Mouse (Mus musculus) brown adipose tissue, adult 24 weeks (tissue): ENCODE data around the gene St3gal5. TPM values are rescaled to one million over a fixed set of nuclear protein-coding genes. Genes with fewer than 3 reads are reported as not detected.

Experiments used
- H3K27ac ChIP-seq: fragments of 200-500 bp; replicated peaks from 2 replicates; pipeline ENCODE4 v1.5.1; 2012; ENCODE audit warnings: low read depth, mild to moderate bottlenecking, low read length
- H3K4me1 ChIP-seq: fragments of 200-500 bp; 2 replicates; pipeline ENCODE4 v1.6.1; 2012; ENCODE audit warnings: low read length, mixed read lengths; ENCODE audit not compliant: control insufficient read depth, insufficient read depth, insufficient read length
- H3K4me3 ChIP-seq: fragments of 200-500 bp; 2 replicates; pipeline ENCODE4 v1.5.1; 2012; ENCODE audit warnings: low read depth, mild to moderate bottlenecking, low read length, moderate library complexity; ENCODE audit not compliant: insufficient read depth
- polyA plus RNA-seq: library from polyadenylated mRNA; stranded (reverse); fragments of >200 nt; gene quantifications from 2 replicates; pipeline ENCODE4 v1.2.4, GENCODE M21; 2012; ENCODE audit not compliant: missing spikeins, insufficient read depth, insufficient read length

The St3gal5 gene
- polyA plus RNA-seq, 1 experiment: 69.6 TPM

DNA sequence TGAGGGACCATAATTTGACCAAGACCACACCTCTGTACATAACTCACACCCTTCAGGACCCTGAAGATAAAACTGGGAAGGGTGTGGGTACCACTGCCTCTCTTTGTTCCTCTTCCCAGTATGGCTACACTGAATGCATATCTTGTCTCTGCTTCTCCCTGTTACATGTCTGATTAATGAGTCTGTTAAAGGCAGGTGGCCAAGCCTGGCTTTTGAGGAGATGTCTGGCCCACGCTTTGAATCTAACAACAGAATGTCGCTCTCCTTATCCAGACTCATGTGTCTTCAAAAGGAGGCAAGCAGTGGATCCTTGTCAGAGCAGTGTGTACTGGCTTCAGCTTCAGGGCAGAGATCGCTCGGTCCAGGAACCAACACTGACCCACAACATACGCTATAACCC lies 87.2 kb downstream of the St3gal5 start:
- Histone ChIP-seq H3K27ac (no peak overlapping the region), H3K4me1 (peaks cover 3% of the 10 kb centered on the region), H3K4me3 (no peak overlapping the region)

DNA sequence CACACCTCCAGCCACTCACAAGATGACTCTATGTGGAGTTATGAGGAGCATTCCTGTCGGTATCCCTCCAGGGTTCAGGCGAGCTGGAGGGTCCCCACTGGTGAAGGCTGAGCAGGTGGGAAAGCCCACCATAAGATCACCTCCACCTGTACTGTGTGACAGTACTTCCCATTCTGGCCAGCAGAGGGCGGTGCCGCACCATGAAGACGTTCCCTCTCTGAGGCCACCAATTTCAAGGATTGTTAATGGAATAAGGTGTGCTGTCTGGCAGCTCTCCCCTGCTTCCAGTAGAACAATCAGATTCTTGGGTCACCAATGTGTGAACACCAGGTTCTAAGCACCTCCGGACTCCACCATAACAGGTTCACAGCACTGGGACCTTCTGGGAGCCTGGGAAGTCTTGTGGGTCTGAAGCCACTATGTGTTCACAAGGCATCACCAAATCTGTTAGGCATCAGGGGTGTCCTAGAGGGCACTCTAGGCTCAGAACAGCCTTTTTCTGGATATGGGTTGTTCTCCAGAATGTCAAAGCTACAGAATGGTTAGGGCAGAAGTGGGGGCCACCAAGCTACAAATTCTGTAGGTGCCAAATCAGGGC lies 88.6 kb downstream of the St3gal5 start:
- no peak overlapping the region for H3K27ac ChIP-seq
- no peak overlapping the region for H3K4me3 ChIP-seq
- H3K4me1 ChIP-seq: peaks cover 3% of the 10 kb centered on the region

DNA sequence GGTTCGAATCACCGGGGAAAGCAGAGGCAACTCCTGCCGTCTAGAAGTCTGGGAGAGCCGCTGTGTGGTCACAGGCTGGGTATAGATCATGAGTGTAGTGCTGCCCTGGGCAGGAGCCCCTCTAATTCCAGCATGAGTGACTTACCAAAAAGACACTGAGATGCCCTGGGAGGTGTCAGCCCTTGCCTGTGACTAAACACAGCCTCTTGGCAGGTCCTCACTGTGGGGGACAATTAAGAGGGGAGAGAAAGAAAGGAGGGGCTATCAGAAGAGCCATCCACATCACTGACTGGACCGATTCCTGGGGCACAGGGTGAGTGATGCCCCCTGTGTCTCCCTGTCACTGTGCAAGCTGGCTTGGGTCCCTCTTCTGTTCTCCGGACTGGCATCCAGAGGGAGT lies 89.4 kb downstream of the St3gal5 start:
- Histone ChIP-seq H3K4me3 (no peak overlapping the region), H3K4me1 (peaks cover 3% of the 10 kb centered on the region), H3K27ac (no peak overlapping the region)

DNA sequence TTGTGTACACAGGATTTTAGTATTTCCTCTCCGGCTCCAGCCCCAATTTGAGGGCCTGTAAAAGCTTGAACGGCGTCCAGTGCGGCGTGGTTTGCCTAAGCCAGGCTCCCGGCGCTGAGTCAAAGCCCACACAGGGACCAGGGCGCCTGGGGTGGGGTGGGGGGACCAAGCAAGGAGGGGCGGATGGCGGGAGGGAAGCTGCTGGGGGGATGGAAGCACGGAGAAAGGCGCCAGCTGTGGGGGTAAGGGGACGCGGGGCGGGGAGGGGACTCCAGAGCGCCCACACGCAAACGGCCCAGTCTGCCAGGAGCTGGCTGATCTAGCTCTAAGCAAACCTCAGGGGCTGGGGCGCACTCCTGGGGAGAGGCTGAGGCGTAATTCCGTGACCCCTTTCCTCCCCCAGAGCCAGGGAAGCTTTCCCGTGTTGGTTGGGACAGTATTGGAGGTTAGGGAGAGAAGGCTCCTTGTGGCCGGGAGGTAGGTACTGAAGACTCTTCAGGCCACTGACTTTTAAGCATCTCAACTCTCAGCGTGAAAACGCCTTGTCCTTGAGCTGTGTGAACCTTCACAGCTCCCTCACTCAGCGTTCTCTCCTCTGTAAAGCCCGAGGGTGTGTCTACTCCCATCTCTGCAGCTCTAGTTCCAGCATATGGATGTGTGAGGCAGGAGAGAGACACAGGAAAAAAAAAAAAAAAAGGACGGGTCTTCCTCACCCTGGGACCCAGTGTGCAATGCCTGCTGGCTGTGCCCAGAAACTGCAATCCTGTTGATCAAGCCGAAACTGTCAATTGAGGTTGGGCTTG lies 91.9 kb downstream of the St3gal5 start:
- peak overlapping the region; percentile 21; the same call in 1 of the 2 replicates for H3K27ac ChIP-seq
- H3K4me3 ChIP-seq: no peak overlapping the region
- peaks cover 3% of the 10 kb centered on the region for H3K4me1 ChIP-seq

DNA sequence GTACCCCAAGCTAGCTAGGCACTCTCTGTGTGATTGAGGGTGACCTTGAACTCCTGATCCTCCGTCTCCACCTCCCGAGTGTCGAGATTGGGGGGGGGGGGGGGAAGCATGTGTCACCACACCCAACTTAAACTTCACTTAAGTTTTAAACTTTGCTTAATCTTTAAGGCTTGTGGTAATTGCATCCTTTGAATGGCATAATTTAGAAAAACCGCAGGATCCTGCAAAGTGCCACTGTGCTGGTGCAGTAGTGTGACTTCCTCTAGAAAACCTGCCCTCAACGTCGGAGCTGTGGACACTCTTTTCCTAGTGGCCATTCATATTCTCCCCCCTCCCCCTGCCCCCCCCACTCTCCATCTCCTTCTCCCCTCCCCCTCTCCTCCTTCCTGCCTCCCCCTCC lies 92.7 kb downstream of the St3gal5 start:
- Histone ChIP-seq H3K4me3 (no peak overlapping the region), H3K4me1 (peaks cover 3% of the 10 kb centered on the region), H3K27ac (no peak overlapping the region)

DNA sequence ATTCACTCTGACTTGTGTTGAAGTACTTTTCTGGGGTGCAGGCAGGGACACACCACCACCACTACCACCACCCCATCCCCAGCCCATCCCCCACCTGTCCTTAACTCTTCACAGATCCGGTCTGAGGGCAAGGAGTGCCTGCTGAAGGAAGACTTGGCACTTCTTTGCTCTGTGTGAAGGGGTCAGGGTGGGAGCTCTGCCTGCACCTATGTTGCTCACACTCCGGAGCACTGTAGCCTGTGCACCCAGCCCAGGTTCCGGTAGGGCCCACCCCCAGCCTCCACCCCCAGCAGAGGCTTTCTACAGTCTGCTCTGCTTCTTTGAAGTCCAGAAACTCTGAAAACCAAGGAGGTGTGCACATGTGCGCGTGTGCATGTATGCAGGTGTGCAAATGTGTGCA lies 93.2 kb downstream of the St3gal5 start:
- Histone ChIP-seq H3K4me3 (no peak overlapping the region), H3K27ac (no peak overlapping the region), H3K4me1 (peaks cover 3% of the 10 kb centered on the region)

DNA sequence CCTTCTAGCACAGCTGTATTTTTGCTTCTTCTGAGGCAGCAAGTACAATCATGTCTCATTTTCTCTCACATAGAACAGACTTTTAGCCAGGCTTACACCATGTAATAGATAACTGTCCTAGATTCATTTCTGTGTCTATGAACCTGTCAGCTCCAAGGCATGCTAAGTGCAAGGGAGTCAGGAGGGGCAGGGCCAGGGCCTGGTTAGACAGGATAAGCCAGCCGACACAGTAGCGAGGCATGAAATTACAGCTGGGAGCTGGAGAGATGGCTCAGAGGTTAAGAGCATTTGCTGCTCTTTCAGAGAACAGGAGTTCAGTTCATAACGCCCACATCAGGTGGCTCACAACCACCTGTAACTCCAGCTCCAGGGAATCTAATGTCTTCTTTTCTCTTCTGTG lies 99.3 kb downstream of the St3gal5 start:
- Histone ChIP-seq H3K4me1 (peaks cover 19% of the 10 kb centered on the region), H3K4me3 (no peak overlapping the region), H3K27ac (no peak overlapping the region)

DNA sequence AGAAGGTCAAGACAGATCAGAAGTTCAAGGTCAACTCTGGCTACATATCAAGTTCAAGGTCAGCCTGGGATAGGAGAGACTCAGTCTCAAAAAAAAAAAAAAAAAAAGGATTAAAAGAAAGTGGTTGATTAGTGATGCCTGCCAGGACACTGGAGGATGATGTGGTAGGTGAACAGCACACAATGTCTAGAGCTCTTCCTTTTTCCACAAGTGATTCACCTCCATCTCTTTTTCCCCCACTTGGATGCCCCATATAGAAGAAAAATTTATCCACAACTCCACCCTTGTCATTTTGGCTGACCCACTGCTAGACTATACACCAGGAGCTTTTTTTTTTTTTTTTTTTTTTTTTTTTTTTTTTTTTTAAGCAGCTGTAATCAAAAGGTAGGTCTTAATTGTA lies 100.1 kb downstream of the St3gal5 start:
- Histone ChIP-seq H3K4me3 (no peak overlapping the region), H3K4me1 (peaks cover 24% of the 10 kb centered on the region), H3K27ac (peak overlapping the region; percentile 38; the same call in 1 of the 2 replicates)

DNA sequence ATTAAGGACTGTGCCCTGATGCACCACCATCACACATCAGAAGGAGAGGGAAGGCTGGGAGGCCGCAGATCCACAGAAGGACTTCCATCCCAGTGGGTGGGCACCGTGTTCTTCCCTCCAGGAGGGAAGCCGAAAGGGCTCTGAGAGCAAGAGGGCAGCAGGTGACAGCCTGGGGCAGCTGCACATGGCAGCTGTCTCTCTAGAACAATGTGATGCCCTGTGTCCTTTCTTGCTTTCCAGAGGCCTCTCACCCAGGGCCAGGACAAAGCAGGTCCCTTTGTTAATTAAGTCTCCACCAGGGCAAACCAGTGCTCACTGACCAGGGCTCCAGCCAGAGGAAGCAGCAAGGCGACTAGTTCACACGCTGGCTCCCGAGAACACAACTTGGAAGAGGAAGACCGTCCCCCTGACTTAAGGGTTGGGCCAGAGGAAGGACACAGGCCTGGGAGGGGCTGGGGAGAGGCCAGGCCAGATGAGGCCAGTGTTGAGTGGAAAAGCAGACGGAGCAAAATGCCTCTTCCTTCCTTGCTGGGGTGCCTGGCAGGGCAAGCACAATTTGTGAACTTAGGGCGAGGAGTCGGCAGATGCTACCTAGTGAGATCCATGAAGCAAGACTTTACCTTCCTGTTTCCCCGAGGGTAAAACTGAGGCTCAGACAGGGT lies 103.3 kb downstream of the St3gal5 start:
- Histone ChIP-seq H3K4me1 (peaks cover 34% of the 10 kb centered on the region), H3K4me3 (no peak overlapping the region), H3K27ac (peak overlapping the region; percentile 90)

DNA sequence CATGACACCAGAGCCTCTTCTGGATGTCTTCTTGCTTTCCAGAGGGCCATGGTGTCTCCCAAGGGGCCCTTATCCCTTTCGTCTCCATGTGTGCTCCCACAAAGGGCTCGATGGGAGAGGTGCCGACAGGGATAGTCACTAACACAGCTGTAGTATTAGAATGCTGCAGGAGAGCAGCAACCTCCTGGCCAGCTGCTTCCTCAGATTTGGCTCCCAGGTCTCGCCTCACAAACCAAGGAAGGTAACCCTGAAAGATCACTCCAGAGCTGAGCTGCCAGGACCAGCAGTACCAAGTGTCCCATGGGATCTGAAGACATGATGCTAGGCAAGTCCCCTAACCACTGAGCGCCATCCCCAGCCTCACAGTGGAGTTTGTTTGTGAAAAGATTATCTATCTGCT lies 105.3 kb downstream of the St3gal5 start:
- H3K4me3 ChIP-seq: no peak overlapping the region

DNA sequence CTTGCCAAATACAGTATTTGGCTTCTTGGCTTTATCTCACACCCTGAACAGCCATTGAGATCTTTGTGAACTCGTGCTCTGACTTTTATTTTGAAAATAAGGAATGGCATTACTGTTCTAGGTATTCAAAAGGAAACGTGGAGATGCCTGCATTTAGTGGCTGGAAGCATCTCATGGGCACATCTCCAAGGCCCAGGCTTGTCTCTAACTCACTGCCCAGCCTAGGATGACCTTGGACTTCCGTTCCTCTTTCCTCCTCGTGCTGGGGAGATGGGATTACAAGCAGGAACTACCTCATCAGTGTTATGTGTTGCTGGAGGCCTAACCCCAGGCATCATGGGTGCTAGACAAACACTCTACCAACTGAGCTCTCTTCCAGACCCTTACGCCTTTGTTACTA lies 105.9 kb downstream of the St3gal5 start:
- no peak overlapping the region for H3K4me3 ChIP-seq
- peaks cover 32% of the 10 kb centered on the region for H3K4me1 ChIP-seq
- H3K27ac ChIP-seq: no peak overlapping the region; the same call in 1 of the 2 replicates

More for the DNA sequence above, 105.3 kb downstream of the St3gal5 start:
- peak overlapping the region; percentile 47 for H3K27ac ChIP-seq
- peaks cover 34% of the 10 kb centered on the region for H3K4me1 ChIP-seq

Other genes starting within 250 kb of the St3gal5 start
- 114 and 147 TPM in 2 replicates for gene Ptcd3, start 188.8 kb upstream of the St3gal5 start, polyA plus RNA-seq
- gene Polr1a, start 188.5 kb upstream of the St3gal5 start, polyA plus RNA-seq: 11.1 and 12.6 TPM in 2 replicates
- gene Atoh8, start 138.0 kb downstream of the St3gal5 start, polyA plus RNA-seq: 1.9 and 4.3 TPM in 2 replicates
- gene Sftpb, start 207.0 kb downstream of the St3gal5 start, polyA plus RNA-seq: not detected in 2 replicates
- gene Usp39, start 247.6 kb downstream of the St3gal5 start, polyA plus RNA-seq: 12.0 and 12.1 TPM in 2 replicates
- gene 0610030E20Rik, start 249.7 kb downstream of the St3gal5 start, polyA plus RNA-seq: 9.7 and 11.7 TPM in 2 replicates